Mouse (Mus musculus) E14TG2a.4 (cell line): ENCODE results near the gene Scd2.
A peak's percentile ranks its signal among the peaks of the same experiment; 100 is the strongest.

Experiments used
- H3K27me3 ChIP-seq: 2 replicates; pipeline ENCODE4 v1.6.1; 2014; ENCODE audit warnings: low read length, control low read depth; ENCODE audit not compliant: insufficient read depth
- H3K36me3 ChIP-seq: 2 replicates; pipeline ENCODE4 v1.6.1; 2014; ENCODE audit warnings: low read length, control low read depth; ENCODE audit not compliant: insufficient read depth
- H3K4me1 ChIP-seq: replicated peaks from 2 replicates; pipeline ENCODE4 v1.6.1; 2014; ENCODE audit warnings: low read depth, low read length, control low read depth
- H3K4me3 ChIP-seq: replicated peaks from 2 replicates; pipeline ENCODE4 v1.5.1; 2014; ENCODE audit warnings: mild to moderate bottlenecking, low read length
- H3K9me3 ChIP-seq: 2 replicates; pipeline ENCODE4 v1.6.1; 2014; ENCODE audit warnings: low read length, control low read depth
- CTCF ChIP-seq: conservative IDR thresholded peaks from 2 replicates; pipeline ENCODE4 v1.5.1; 2014; ENCODE audit warnings: low read length
- NANOG ChIP-seq: IDR thresholded peaks from 2 replicates; pipeline ENCODE4 v1.6.1; 2014; ENCODE audit warnings: borderline replicate concordance, low read length, mixed read lengths
- POU5F1 ChIP-seq: IDR thresholded peaks from 2 replicates; pipeline ENCODE4 v1.6.1; 2014; ENCODE audit warnings: low read length, borderline replicate concordance

Gene Scd2

GRCm38 (mm10) chr19:44286109-44286508 lies 7.4 kb upstream of the Scd2 start:
- Histone ChIP-seq H3K9me3 (no peaks in the 10 kb centered on the region), H3K36me3 (no peaks in the 10 kb centered on the region), H3K27me3 (no peaks in the 10 kb centered on the region; the same call in 1 of the 2 replicates), H3K4me1 (peaks cover 84% of the 10 kb centered on the region), H3K4me3 (no peak overlapping the region; the same call in 1 of the 2 replicates)
- TF ChIP-seq CTCF (no peak), POU5F1 (no peak), NANOG (no peak; the same call in 1 of the 2 replicates)

GRCm38 (mm10) chr19:44287415-44288110 lies 5.9 kb upstream of the Scd2 start:
- Histone ChIP-seq H3K4me1 (peaks cover 83% of the 10 kb centered on the region), H3K9me3 (no peaks in the 10 kb centered on the region), H3K36me3 (no peaks in the 10 kb centered on the region), H3K27me3 (no peaks in the 10 kb centered on the region; the same call in 1 of the 2 replicates), H3K4me3 (no peak overlapping the region)
- TF ChIP-seq NANOG (no peak), POU5F1 (no peak), CTCF (no peak)

GRCm38 (mm10) chr19:44292083-44292482 lies 1.4 kb upstream of the Scd2 start:
- Histone ChIP-seq H3K9me3 (no peaks in the 10 kb centered on the region), H3K4me3 (peak overlapping the region; percentile 98), H3K27me3 (no peaks in the 10 kb centered on the region), H3K36me3 (peaks cover 24% of the 10 kb centered on the region), H3K4me1 (peaks cover 75% of the 10 kb centered on the region)
- TF ChIP-seq NANOG = no peak
- TF ChIP-seq POU5F1 = no peak
- TF ChIP-seq CTCF = no peak

- peak overlapping the region; percentile 98 for H3K4me3 ChIP-seq
These were observed 991 bp upstream of the Scd2 start for GRCm38 (mm10) chr19:44292483-44292882.

GRCm38 (mm10) chr19:44293769-44294551 lies 486 bp downstream of the Scd2 start:
- no peak for TF ChIP-seq NANOG
- H3K27me3 ChIP-seq = no peaks in the 10 kb centered on the region
- peaks cover 43% of the 10 kb centered on the region for H3K36me3 ChIP-seq
- peaks cover 77% of the 10 kb centered on the region for H3K4me1 ChIP-seq
- no peaks in the 10 kb centered on the region for H3K9me3 ChIP-seq
- H3K4me3 ChIP-seq = peak overlapping the region; percentile 98

More at GRCm38 (mm10) chr19:44292483-44292882, 991 bp upstream of the Scd2 start:
- Histone ChIP-seq H3K27me3 (no peaks in the 10 kb centered on the region), H3K9me3 (no peaks in the 10 kb centered on the region), H3K36me3 (peaks cover 28% of the 10 kb centered on the region), H3K4me1 (peaks cover 75% of the 10 kb centered on the region)
- TF ChIP-seq CTCF = no peak
- no peak for TF ChIP-seq POU5F1
- TF ChIP-seq NANOG = no peak

- Histone ChIP-seq H3K9me3 (no peaks in the 10 kb centered on the region), H3K4me1 (peaks cover 78% of the 10 kb centered on the region), H3K4me3 (peak overlapping the region; percentile 98), H3K27me3 (no peaks in the 10 kb centered on the region), H3K36me3 (peaks cover 50% of the 10 kb centered on the region)
- TF ChIP-seq POU5F1 (no peak), CTCF (peak; percentile 70), NANOG (no peak)
These were observed 1.1 kb downstream of the Scd2 start for GRCm38 (mm10) chr19:44294588-44295041.

- Histone ChIP-seq H3K4me1 (peaks cover 77% of the 10 kb centered on the region), H3K9me3 (no peaks in the 10 kb centered on the region), H3K36me3 (peaks cover 56% of the 10 kb centered on the region), H3K4me3 (peak overlapping the region; percentile 98), H3K27me3 (no peaks in the 10 kb centered on the region)
- TF ChIP-seq POU5F1 = no peak
- no peak for TF ChIP-seq CTCF
- TF ChIP-seq NANOG = no peak
These were observed 1.8 kb downstream of the Scd2 start for GRCm38 (mm10) chr19:44295251-44295650.

- Histone ChIP-seq H3K27me3 (no peaks in the 10 kb centered on the region), H3K4me3 (peak overlapping the region; percentile 98), H3K4me1 (peaks cover 78% of the 10 kb centered on the region), H3K9me3 (no peaks in the 10 kb centered on the region), H3K36me3 (peaks cover 61% of the 10 kb centered on the region)
- TF ChIP-seq CTCF (peak; percentile 91), POU5F1 (no peak)
These were observed 2.3 kb downstream of the Scd2 start for GRCm38 (mm10) chr19:44295741-44296140.
